In genomic region chr9:71485475-71486094, GRCm38 (mm10) we compare ENCODE assay signal across 7 mouse cellular contexts. TPM values are rescaled to one million over a fixed set of nuclear protein-coding genes. Genes with fewer than 3 reads are reported as not detected.
DNase-seq lines count a peak whose midpoint lies in the region; ATAC-seq lines count a peak whose summit lies in the region.

TSS of gene Polr2m (minus strand) at chr9:71485935.

- peak within 1 kb of the TSS; percentile 100 for H3K9ac ChIP-seq in embryonic facial prominence, embryonic 11.5 days (replicated peaks; ENCODE audit: low read length)
- peak within 1 kb of the TSS; percentile 99 for H3K9ac ChIP-seq in midbrain, embryonic 13.5 days (replicated peaks)

- no peaks in the 10 kb centered on the region for H3K4me1 ChIP-seq in embryonic facial prominence, embryonic 11.5 days (ENCODE audit: control insufficient read depth, insufficient read depth, low read length)
- peaks cover 10% of the 10 kb centered on the region for H3K4me1 ChIP-seq in limb, embryonic 10.5 days
- H3K4me1 ChIP-seq in midbrain, embryonic 13.5 days (replicated peaks): peaks cover 15% of the 10 kb centered on the region

- H3K4me3 ChIP-seq in embryonic facial prominence, embryonic 11.5 days (ENCODE audit: low read depth, low read length): peak within 1 kb of the TSS; percentile 96
- peak within 1 kb of the TSS; percentile 95 for H3K4me3 ChIP-seq in limb, embryonic 10.5 days
- peak within 1 kb of the TSS; percentile 98 for H3K4me3 ChIP-seq in midbrain, embryonic 13.5 days (replicated peaks)

- peak within 1 kb of the TSS; percentile 91 for H3K27ac ChIP-seq in embryonic facial prominence, embryonic 11.5 days (replicated peaks; ENCODE audit: low read depth, low read length)
- H3K27ac ChIP-seq in limb, embryonic 10.5 days: peak within 1 kb of the TSS; percentile 100
- H3K27ac ChIP-seq in midbrain, embryonic 13.5 days: peak within 1 kb of the TSS; percentile 88

- peak within 1 kb of the TSS; percentile 42 for H3K4me2 ChIP-seq in embryonic facial prominence, embryonic 11.5 days (ENCODE audit: low read depth, low read length)
- peak within 1 kb of the TSS; percentile 66 for H3K4me2 ChIP-seq in midbrain, embryonic 13.5 days (replicated peaks)

- WGBS in embryonic facial prominence, embryonic 11.5 days: under 1% methylated on average over 70 of the region's 70 CpGs
- under 1% methylated on average over 70 of the region's 70 CpGs for WGBS in limb, embryonic 10.5 days
- WGBS in midbrain, embryonic 13.5 days: under 1% methylated on average over 70 of the region's 70 CpGs

- no peaks in the 10 kb centered on the region for H3K27me3 ChIP-seq in embryonic facial prominence, embryonic 11.5 days (ENCODE audit: control insufficient read depth, insufficient read depth, low read length)
- H3K27me3 ChIP-seq in limb, embryonic 10.5 days (ENCODE audit: low read depth, poor library complexity, severe bottlenecking): no peaks in the 10 kb centered on the region
- peaks cover 4% of the 10 kb centered on the region; the same call in 1 of the 2 replicates for H3K27me3 ChIP-seq in midbrain, embryonic 13.5 days

- H3K36me3 ChIP-seq in embryonic facial prominence, embryonic 11.5 days (replicated peaks; ENCODE audit: control insufficient read depth, insufficient read depth, low read depth, low read length): peaks cover 12% of the 10 kb centered on the region
- H3K36me3 ChIP-seq in limb, embryonic 10.5 days: peaks cover 35% of the 10 kb centered on the region
- peaks cover 30% of the 10 kb centered on the region for H3K36me3 ChIP-seq in midbrain, embryonic 13.5 days

- no peaks in the 10 kb centered on the region for H3K9me3 ChIP-seq in embryonic facial prominence, embryonic 11.5 days (replicated peaks; ENCODE audit: control insufficient read depth, low read length)
- H3K9me3 ChIP-seq in limb, embryonic 10.5 days (replicated peaks): no peaks in the 10 kb centered on the region
- no peaks in the 10 kb centered on the region for H3K9me3 ChIP-seq in midbrain, embryonic 13.5 days

- DNase-seq in adrenal gland, postnatal 14 days: peak; percentile 98
- DNase-seq in embryonic facial prominence, embryonic 11.5 days (ENCODE audit: low spot score): peak; percentile 99
- DNase-seq in kidney, adult 11 months: peak; percentile 93
- DNase-seq in limb, embryonic 10.5 days (ENCODE audit: low spot score): peak; percentile 98
- DNase-seq in spleen, adult 12 weeks (ENCODE audit: low spot score): peak; percentile 80

- peak; percentile 91 for ATAC-seq in embryonic facial prominence, embryonic 11.5 days (replicated peaks; ENCODE audit: insufficient number of reproducible peaks, low FRiP score, low TSS enrichment, low read depth)
- peak; percentile 98 for ATAC-seq in granulocyte monocyte progenitor cell, adult 5-6 weeks (replicated peaks; ENCODE audit: poor library complexity, severe bottlenecking)
- ATAC-seq in midbrain, embryonic 13.5 days: peak; percentile 99

RNA-seq across cellular contexts. Expression of gene Polr2m, which starts in this region (rescaled TPM):
- 168 and 169 TPM in 2 replicates for total RNA-seq in adrenal gland, postnatal 14 days (2021)
- 522 and 524 TPM in 2 replicates for polyA plus RNA-seq in embryonic facial prominence, embryonic 11.5 days (2014; fragmentation: Nextera tagmentation; extraction: Ambion mirVana)
- total RNA-seq in granulocyte monocyte progenitor cell, adult 5-6 weeks (2014; fragmentation: Nextera tagmentation): 98.5 and 112 TPM in 2 replicates
- 119 and 133 TPM in 2 replicates for total RNA-seq in granulocyte monocyte progenitor cell, adult 5-6 weeks (2017)
- 620 and 625 TPM in 2 replicates for polyA plus RNA-seq in limb, embryonic 10.5 days (2016; fragmentation: Nextera tagmentation; extraction: Ambion mirVana)
- 366 and 377 TPM in 2 replicates for polyA plus RNA-seq in midbrain, embryonic 13.5 days (2015; fragmentation: Nextera tagmentation; extraction: Ambion mirVana)

Comparison
In these comparisons a context has a peak if more than half of its experiments do, and no peak if none do; other contexts are left out.
1. Peak in every context shown above with its lines: DNase-seq, ATAC-seq, H3K4me3 ChIP-seq and H3K27ac ChIP-seq.